Mouse (Mus musculus): ENCODE data around the gene Sdc3.

DNA sequence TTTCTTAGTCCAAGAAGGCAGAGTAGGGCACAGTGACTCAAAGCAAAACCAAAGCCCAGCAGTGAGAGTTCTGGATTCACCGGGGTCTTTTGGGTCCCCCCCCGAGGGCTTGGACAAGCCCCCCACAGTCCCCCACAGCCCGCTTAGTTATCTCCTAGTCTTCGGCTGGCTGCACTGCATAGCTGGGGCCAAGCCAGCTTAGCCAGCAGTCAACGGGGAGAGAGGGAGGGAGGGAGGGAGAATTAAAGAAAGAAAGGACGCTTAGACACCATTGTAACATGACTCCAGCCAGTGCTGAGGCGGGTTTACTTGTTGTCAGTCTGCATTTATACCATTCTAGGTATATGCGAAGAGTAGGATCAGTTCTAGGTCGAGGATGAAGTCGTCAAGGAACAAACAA is 14.7 kb upstream of the Sdc3 start:
- no peak for TF ChIP-seq BHLHE40 (IDR thresholded peaks at IDR 0.05; ENCODE audit: low read depth, low read length)
- no peak for TF ChIP-seq CHD2 (IDR thresholded peaks at IDR 0.05; ENCODE audit: low read length)
